Mouse (Mus musculus) hindbrain, embryonic 12.5 days (tissue): ENCODE measurements at regions not wholly inside any gene's neighbourhood (a gene's known extent, or its start where the extent isn't known, plus 50 kb on each side); places are given as distances from the start of the nearest gene placed in this dataset.

Experiments used
- ATAC-seq: fragments of 200-750 bp; cut with Nextera tagmentation; 2 replicates; pipeline ENCODE4 v1.8.0; 2017; ENCODE audit warnings: moderate TSS enrichment; ENCODE audit not compliant: low FRiP score
- H3K27ac ChIP-seq: fragments of 300-500 bp; sonication (generic); 2 replicates; pipeline ENCODE4 v1.5.1; 2016; ENCODE audit warnings: mild to moderate bottlenecking
- H3K27me3 ChIP-seq: fragments of 300-500 bp; sonication (generic); 2 replicates; pipeline ENCODE4 v1.6.1; 2016; ENCODE audit warnings: mild to moderate bottlenecking
- H3K36me3 ChIP-seq: fragments of 300-500 bp; sonication (generic); 2 replicates; pipeline ENCODE4 v1.6.1; 2016; ENCODE audit warnings: mild to moderate bottlenecking
- H3K4me1 ChIP-seq: fragments of 300-500 bp; sonication (generic); 2 replicates; pipeline ENCODE4 v1.6.1; 2016
- H3K4me2 ChIP-seq: fragments of 300-500 bp; sonication (generic); replicated peaks from 2 replicates; pipeline ENCODE4 v1.6.1; 2016; ENCODE audit warnings: mild to moderate bottlenecking
- H3K4me3 ChIP-seq: fragments of 300-500 bp; sonication (generic); 2 replicates; pipeline ENCODE4 v1.5.1; 2016; ENCODE audit warnings: mild to moderate bottlenecking
- H3K9ac ChIP-seq: fragments of 300-500 bp; sonication (generic); 2 replicates; pipeline ENCODE4 v1.6.1; 2016; ENCODE audit warnings: mild to moderate bottlenecking, moderate library complexity
- H3K9me3 ChIP-seq: fragments of 300-500 bp; sonication (generic); replicated peaks from 2 replicates; pipeline ENCODE4 v1.6.1; 2016; ENCODE audit warnings: mild to moderate bottlenecking
- WGBS: fragments of 180-500 bp; shearing (Covaris S2); methylation state at CpG from one replicate; pipeline ENCODE4 v1.1.7; 2016; 5-methylcytosine and 5-hydroxymethylcytosine counted together

GRCm38 (mm10) chr3:119875061-119875460, 90.8 kb upstream of the Ptbp2 start:
- Histone ChIP-seq H3K4me1 (no peaks in the 10 kb centered on the region), H3K4me3 (no peak overlapping the region), H3K36me3 (no peaks in the 10 kb centered on the region), H3K9ac (no peak overlapping the region), H3K9me3 (0 out of 2 replicates have a peak, but pooled peaks cover 3% of the 10 kb centered on the region), H3K27ac (no peak overlapping the region), H3K27me3 (no peaks in the 10 kb centered on the region), H3K4me2 (no peak overlapping the region)
- no peak for ATAC-seq
- 74% methylated on average over 1 of the region's 1 CpGs for WGBS

GRCm38 (mm10) chr3:119862194-119862957, 78.1 kb upstream of the Ptbp2 start:
- Histone ChIP-seq H3K4me1 (no peaks in the 10 kb centered on the region), H3K9ac (no peak overlapping the region), H3K9me3 (no peaks in the 10 kb centered on the region), H3K27me3 (no peaks in the 10 kb centered on the region), H3K4me2 (no peak overlapping the region), H3K4me3 (no peak overlapping the region), H3K36me3 (no peaks in the 10 kb centered on the region), H3K27ac (no peak overlapping the region)
- no peak for ATAC-seq
- WGBS = 82% methylated on average over 7 of the region's 7 CpGs
